Mouse (Mus musculus): ENCODE measurements around the gene Tsc22d4.

Gene Tsc22d4

GRCm38 (mm10) chr5:137788946-137789531 lies 43.5 kb downstream of the Tsc22d4 start:
- no peak for DNase-seq (ENCODE audit: low spot score)

GRCm38 (mm10) chr5:137791553-137791952 lies 46.0 kb downstream of the Tsc22d4 start:
- no peak for DNase-seq (ENCODE audit: low spot score)

- DNase-seq (ENCODE audit: low spot score), result no peak
These were observed 51.1 kb downstream of the Tsc22d4 start for GRCm38 (mm10) chr5:137796606-137797005.

GRCm38 (mm10) chr5:137800917-137801316 lies 55.4 kb downstream of the Tsc22d4 start:
- DNase-seq (ENCODE audit: low spot score), result no peak

GRCm38 (mm10) chr5:137806158-137806557 lies 60.6 kb downstream of the Tsc22d4 start:
- no peak for DNase-seq (ENCODE audit: low spot score)

GRCm38 (mm10) chr5:137808316-137808715 lies 62.8 kb downstream of the Tsc22d4 start:
- no peak for DNase-seq (ENCODE audit: low spot score)

GRCm38 (mm10) chr5:137817466-137818222 lies 72.1 kb downstream of the Tsc22d4 start:
- no peak for DNase-seq (ENCODE audit: low spot score)
